In the genomic region with DNA sequence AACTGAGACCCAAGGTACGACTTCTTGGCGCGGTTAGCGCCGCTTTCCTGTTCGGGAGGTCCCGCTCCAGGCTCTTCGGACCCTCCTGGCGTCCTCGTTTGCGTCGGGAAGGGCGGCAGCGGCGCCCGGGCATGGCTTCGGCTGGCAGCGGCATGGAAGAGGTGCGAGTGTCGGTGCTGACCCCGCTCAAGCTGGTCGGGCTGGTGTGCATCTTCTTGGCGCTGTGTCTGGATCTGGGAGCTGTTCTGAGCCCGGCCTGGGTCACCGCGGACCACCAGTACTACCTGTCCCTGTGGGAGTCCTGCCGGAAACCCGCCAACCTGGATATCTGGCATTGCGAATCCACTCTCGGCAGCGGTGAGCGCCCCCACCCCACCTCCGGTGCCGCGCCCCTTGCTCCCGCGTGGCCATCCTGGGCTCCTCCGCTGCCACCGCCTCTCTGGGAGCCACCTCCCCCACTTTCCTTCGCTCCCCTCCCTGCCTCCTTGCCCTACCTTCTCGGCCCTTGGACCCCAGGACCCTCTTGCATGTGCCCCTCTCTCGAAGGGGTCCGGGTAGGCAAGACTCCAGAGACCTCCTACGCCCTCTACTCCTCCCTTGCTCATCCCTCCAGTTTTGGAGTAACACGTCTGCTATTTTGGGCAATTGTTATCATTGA, we compare ENCODE assay signal across 8 mouse cellular contexts. TPM values are rescaled to one million over a fixed set of nuclear protein-coding genes. Genes with fewer than 3 reads are reported as not detected.
DNase-seq lines count a peak whose midpoint lies in the region; ATAC-seq and TF ChIP-seq lines count a peak whose summit lies in the region.

No protein-coding gene starts in this region.

- 0 out of 2 replicates have a peak, but pooled peaks cover 7% of the 10 kb centered on the region for H3K4me1 ChIP-seq in forebrain, embryonic 15.5 days
- no peaks in the 10 kb centered on the region for H3K4me1 ChIP-seq in hindbrain, embryonic 11.5 days (replicated peaks; ENCODE audit: control insufficient read depth, insufficient read depth, low read length)
- no peaks in the 10 kb centered on the region for H3K4me1 ChIP-seq in liver, embryonic 14.5 days (replicated peaks; ENCODE audit: control insufficient read depth in 2 of 2, insufficient read depth in 2 of 2, low read length in 1 of 2)

- peak in 1 of 2 experiments; percentile 17 for DNase-seq in left cerebral cortex, adult 2 months (ENCODE audit: extremely low spot score in 1 of 2, low spot score in 2 of 2)
- DNase-seq in left cerebral cortex, postnatal 25 days (ENCODE audit: low spot score in 2 of 2) = no peak
- DNase-seq in brain, embryonic 14.5 days (ENCODE audit: low read depth) = peak; percentile 27
- peak; percentile 51 for DNase-seq in hindbrain, embryonic 11.5 days (ENCODE audit: low spot score)
- no peak for DNase-seq in liver, embryonic 14.5 days (ENCODE audit: low read depth in 3 of 3, low spot score in 3 of 3)
- peak; percentile 1 to 2 for DNase-seq in right cerebral cortex, postnatal 36 days (ENCODE audit: low spot score in 2 of 2)

- peak overlapping the region; percentile 68 for H3K9ac ChIP-seq in forebrain, embryonic 15.5 days (replicated peaks)
- H3K9ac ChIP-seq in hindbrain, embryonic 11.5 days (ENCODE audit: low read depth, low read length) = peak overlapping the region; percentile 66
- no peak overlapping the region for H3K9ac ChIP-seq in liver, embryonic 14.5 days (replicated peaks)

- H3K27ac ChIP-seq in left cerebral cortex, adult 2 months = peak overlapping the region; percentile 79
- H3K27ac ChIP-seq in forebrain, embryonic 15.5 days (replicated peaks) = peak overlapping the region; percentile 78
- H3K27ac ChIP-seq in hindbrain, embryonic 11.5 days (ENCODE audit: low read depth, low read length) = peak overlapping the region; percentile 82
- H3K27ac ChIP-seq in liver, embryonic 14.5 days = no peak overlapping the region

- peak overlapping the region; percentile 55 for H3K4me2 ChIP-seq in forebrain, embryonic 15.5 days (replicated peaks)
- H3K4me2 ChIP-seq in hindbrain, embryonic 11.5 days (replicated peaks; ENCODE audit: low read depth, low read length) = peak overlapping the region; percentile 33
- H3K4me2 ChIP-seq in liver, embryonic 14.5 days (ENCODE audit: low read depth) = peak overlapping the region; percentile 54

- peak overlapping the region; percentile 66 for H3K4me3 ChIP-seq in left cerebral cortex, adult 2 months
- peak overlapping the region; percentile 72 for H3K4me3 ChIP-seq in forebrain, embryonic 15.5 days
- H3K4me3 ChIP-seq in hindbrain, embryonic 11.5 days (ENCODE audit: low read depth, low read length) = peak overlapping the region; percentile 67
- H3K4me3 ChIP-seq in liver, embryonic 14.5 days (ENCODE audit: insufficient read depth in 1 of 2, low read depth in 2 of 2, low read length in 2 of 2) = peak overlapping the region; percentile 34 to 47

- TF ChIP-seq EP300 in liver, embryonic 14.5 days (IDR thresholded peaks at IDR 0.05; ENCODE audit: low read depth) = no peak

- H3K9me3 ChIP-seq in forebrain, embryonic 15.5 days = no peaks in the 10 kb centered on the region
- H3K9me3 ChIP-seq in hindbrain, embryonic 11.5 days (ENCODE audit: control insufficient read depth, low read length) = no peaks in the 10 kb centered on the region
- H3K9me3 ChIP-seq in liver, embryonic 14.5 days (ENCODE audit: control insufficient read depth, low read length) = no peaks in the 10 kb centered on the region

- WGBS in forebrain, embryonic 15.5 days = 15% methylated on average over 45 of the region's 45 CpGs
- 8% methylated on average over 39 of the region's 45 CpGs for WGBS in hindbrain, embryonic 11.5 days
- WGBS in liver, embryonic 14.5 days (ENCODE audit: insufficient replicate concordance) = 12% methylated on average over 27 of the region's 45 CpGs

- TF ChIP-seq CTCF in left cerebral cortex, adult 2 months (IDR thresholded peaks at IDR 0.05) = no peak
- no peak for TF ChIP-seq CTCF in brain, embryonic 14.5 days (IDR thresholded peaks at IDR 0.05; ENCODE audit: borderline replicate concordance, extremely low read depth, insufficient read depth, insufficient read length)
- no peak for TF ChIP-seq CTCF in liver, embryonic 14.5 days (IDR thresholded peaks at IDR 0.05; ENCODE audit: low read depth)

- intact Hi-C loops in left cerebral cortex, adult 2 months (cut with DNase I) = loop anchor here (2.0 to 5.0 kb wide), 2 partner anchors 269 to 406 kb away; no protein-coding TSS in a partner anchor
- intact Hi-C loops in left cerebral cortex, postnatal 25 days (cut with DNase I) = loop anchor here (10.0 kb wide), 1 partner anchor 446 kb away; no protein-coding TSS in a partner anchor

- TF ChIP-seq POLR2A in brain, embryonic 14.5 days (IDR thresholded peaks at IDR 0.05; ENCODE audit: borderline replicate concordance, extremely low read depth, insufficient read depth, insufficient read length, poor library complexity, severe bottlenecking) = no peak

- peak; percentile 64 for ATAC-seq in forebrain, embryonic 15.5 days (replicated peaks)
- peak; percentile 59 for ATAC-seq in hindbrain, embryonic 11.5 days (ENCODE audit: low FRiP score)
- ATAC-seq in liver, embryonic 14.5 days (ENCODE audit: insufficient read depth) = no peak
- no peak for ATAC-seq in activated CD4-positive, CD25-positive, alpha-beta regulatory T cell, adult 4 months

- H3K36me3 ChIP-seq in forebrain, embryonic 15.5 days = no peaks in the 10 kb centered on the region
- H3K36me3 ChIP-seq in hindbrain, embryonic 11.5 days (ENCODE audit: control insufficient read depth, insufficient read depth, low read length) = no peaks in the 10 kb centered on the region
- H3K36me3 ChIP-seq in liver, embryonic 14.5 days (replicated peaks; ENCODE audit: control insufficient read depth, insufficient read depth, low read depth) = no peaks in the 10 kb centered on the region

- H3K27me3 ChIP-seq in forebrain, embryonic 15.5 days = no peaks in the 10 kb centered on the region
- no peaks in the 10 kb centered on the region for H3K27me3 ChIP-seq in hindbrain, embryonic 11.5 days (ENCODE audit: control insufficient read depth, insufficient read depth, low read length)
- peaks cover 3% of the 10 kb centered on the region; the same call in 1 of the 2 replicates for H3K27me3 ChIP-seq in liver, embryonic 14.5 days (ENCODE audit: control insufficient read depth, insufficient read depth, low read length)

RNA-seq across cellular contexts. Expression of a gene that starts 0.4 kb away (rescaled TPM):
- 10 to 100 TPM; 83.0 to 87.1 TPM for total RNA-seq in left cerebral cortex, adult 2 months (2021)
- total RNA-seq in left cerebral cortex, postnatal 25 days (2021) = 10 to 100 TPM; 86.5 to 88.2 TPM
- 26.1 and 37.0 TPM in 2 replicates for polyA plus RNA-seq in brain, embryonic 14.5 days (2012; rRNA removed)
- 15.5 and 16.3 TPM in 2 replicates for polyA plus RNA-seq in forebrain, embryonic 15.5 days (2015; fragmentation: Nextera tagmentation; extraction: Ambion mirVana)
- polyA plus RNA-seq in hindbrain, embryonic 11.5 days (2014; fragmentation: Nextera tagmentation; extraction: Ambion mirVana) = 52.8 and 59.3 TPM in 2 replicates
- 0.94 and 1.2 TPM in 2 replicates for polyA plus RNA-seq in liver, embryonic 14.5 days (2012; rRNA removed)
- polyA plus RNA-seq in liver, embryonic 14.5 days (2014; fragmentation: Nextera tagmentation; extraction: Ambion mirVana) = 1.3 and 1.5 TPM in 2 replicates
- not detected for polyA plus RNA-seq in activated CD4-positive, CD25-positive, alpha-beta regulatory T cell, adult 4 months (2017; shearing (Covaris generic))

Comparison
In these comparisons a context has a peak if more than half of its experiments do, and no peak if none do; other contexts are left out.
1. DNase-seq: peak in brain, embryonic 14.5 days (single experiment), hindbrain, embryonic 11.5 days (single experiment) and right cerebral cortex, postnatal 36 days (2 of 2); none in left cerebral cortex, postnatal 25 days (0 of 2) and liver, embryonic 14.5 days (0 of 3).
2. ATAC-seq: peak in forebrain, embryonic 15.5 days (single experiment) and hindbrain, embryonic 11.5 days (single experiment); none in liver, embryonic 14.5 days (single experiment) and activated CD4-positive, CD25-positive, alpha-beta regulatory T cell, adult 4 months (single experiment).
3. Peak in every context shown above with its lines, with median percentiles within 50 percentile points of each other: H3K4me3 ChIP-seq and H3K4me2 ChIP-seq.